Mouse (Mus musculus) spleen, adult 2 months (tissue): ENCODE data around the gene Dxo.

Source experiments
- CTCF ChIP-seq: fragments of 200-500 bp; IDR thresholded peaks from 2 replicates; pipeline ENCODE4 v1.5.1; 2011; ENCODE audit warnings: mild to moderate bottlenecking, inconsistent platforms; ENCODE audit not compliant: insufficient read depth, insufficient read length, insufficient replicate concordance; ENCODE audit errors: extremely low read depth
- POLR2A ChIP-seq: fragments of 200-500 bp; IDR thresholded peaks from 2 replicates; pipeline ENCODE4 v1.6.1; 2011; ENCODE audit warnings: low read depth, low read length, inconsistent platforms

DNA sequence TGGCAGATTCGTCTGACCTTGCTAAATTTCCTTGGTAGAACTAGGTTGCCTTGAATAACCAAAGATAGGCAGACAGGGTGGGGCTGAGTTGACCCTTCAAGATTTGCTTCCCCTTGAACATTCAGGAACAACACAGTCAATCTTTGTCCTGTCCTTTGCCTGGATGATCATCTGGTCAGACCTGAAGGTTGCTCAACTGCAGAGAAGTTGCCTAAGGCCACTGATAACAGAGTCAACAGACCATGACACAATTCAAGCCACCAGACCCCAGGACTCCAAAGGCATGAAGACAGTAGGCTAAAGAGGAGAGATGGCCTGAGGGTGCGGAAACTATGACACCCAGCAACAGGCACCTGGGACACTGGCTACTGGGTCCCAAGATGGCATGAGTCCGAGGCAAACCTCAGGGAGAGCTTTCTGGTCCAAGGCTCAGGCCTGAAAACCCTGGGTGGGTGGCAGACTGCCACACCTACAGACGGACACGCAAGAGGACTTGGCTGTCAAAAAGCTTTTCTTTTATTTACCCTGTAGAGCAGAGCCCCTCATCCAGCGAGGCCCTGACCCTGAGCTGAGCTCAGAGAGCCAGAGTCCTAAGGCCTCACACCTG is 28.1 kb upstream of the Dxo start:
- TF ChIP-seq CTCF (no peak), POLR2A (no peak)
